Mouse (Mus musculus): ENCODE results near the gene Fem1a.

The Fem1a gene

GRCm38 (mm10) chr17:56256239-56256881 lies at the start of gene Fem1a:
Gene Fem1a (plus strand): TSS chr17:56256810.
- DNase-seq (ENCODE audit: low spot score in 2 of 2) = peak; percentile 97

- DNase-seq (ENCODE audit: low spot score in 2 of 2) = no peak
Measured at GRCm38 (mm10) chr17:56206986-56207674, 49.5 kb upstream of the Fem1a start.

GRCm38 (mm10) chr17:56207963-56208530 lies 48.6 kb upstream of the Fem1a start:
- DNase-seq (ENCODE audit: low spot score in 2 of 2) = no peak

- no peak for DNase-seq (ENCODE audit: low spot score in 2 of 2)
Measured at GRCm38 (mm10) chr17:56208821-56209220, 47.8 kb upstream of the Fem1a start.

GRCm38 (mm10) chr17:56211090-56211489 lies 45.5 kb upstream of the Fem1a start:
- no peak for DNase-seq (ENCODE audit: low spot score in 2 of 2)

GRCm38 (mm10) chr17:56212676-56213075 lies 43.9 kb upstream of the Fem1a start:
- DNase-seq (ENCODE audit: low spot score in 2 of 2) = no peak

GRCm38 (mm10) chr17:56214229-56214628 lies 42.4 kb upstream of the Fem1a start:
- no peak for DNase-seq (ENCODE audit: low spot score in 2 of 2)

- no peak for DNase-seq (ENCODE audit: low spot score in 2 of 2)
Measured at GRCm38 (mm10) chr17:56217670-56218069, 38.9 kb upstream of the Fem1a start.

GRCm38 (mm10) chr17:56218377-56219191 lies 38.0 kb upstream of the Fem1a start, which contains the start of gene Dpp9:
Gene Dpp9 (minus strand): TSS chr17:56218905.
- peak; percentile 89 to 91 for DNase-seq (ENCODE audit: low spot score in 2 of 2)

- no peak for DNase-seq (ENCODE audit: low spot score in 2 of 2)
Measured at GRCm38 (mm10) chr17:56219251-56219650, 37.4 kb upstream of the Fem1a start.

- no peak for DNase-seq (ENCODE audit: low spot score in 2 of 2)
Measured at GRCm38 (mm10) chr17:56219805-56220204, 36.8 kb upstream of the Fem1a start.

GRCm38 (mm10) chr17:56224916-56225315 lies 31.7 kb upstream of the Fem1a start:
- no peak for DNase-seq (ENCODE audit: low spot score in 2 of 2)

- no peak for DNase-seq (ENCODE audit: low spot score in 2 of 2)
Measured at GRCm38 (mm10) chr17:56226566-56226965, 30.0 kb upstream of the Fem1a start.

GRCm38 (mm10) chr17:56229943-56230342 lies 26.7 kb upstream of the Fem1a start:
- DNase-seq (ENCODE audit: low spot score in 2 of 2) = no peak

- DNase-seq (ENCODE audit: low spot score in 2 of 2) = no peak
Measured at GRCm38 (mm10) chr17:56233389-56233788, 23.2 kb upstream of the Fem1a start.

GRCm38 (mm10) chr17:56233818-56234469 lies 22.7 kb upstream of the Fem1a start:
- DNase-seq (ENCODE audit: low spot score in 2 of 2) = no peak

- DNase-seq (ENCODE audit: low spot score in 2 of 2) = peak; percentile 71 to 72
Measured at GRCm38 (mm10) chr17:56241541-56242401, 14.8 kb upstream of the Fem1a start.

- DNase-seq (ENCODE audit: low spot score in 2 of 2) = no peak
Measured at GRCm38 (mm10) chr17:56245608-56246007, 11.0 kb upstream of the Fem1a start.

- peak; percentile 58 to 71 for DNase-seq (ENCODE audit: low spot score in 2 of 2)
Measured at GRCm38 (mm10) chr17:56251136-56251829, 5.3 kb upstream of the Fem1a start.

GRCm38 (mm10) chr17:56254695-56255094 lies 1.9 kb upstream of the Fem1a start:
- DNase-seq (ENCODE audit: low spot score in 2 of 2) = no peak

Data from spleen, postnatal 36 days (tissue).